Mouse (Mus musculus) 3T3-L1 (cell line): ENCODE measurements around the gene Sergef.

Experiments
- DNase-seq: peaks from one replicate; pipeline ENCODE4 v3.0.0-alpha.2; 2015; ENCODE audit warnings: low read depth, low spot score

The Sergef gene

GRCm38 (mm10) chr7:46575897-46576296, 63.7 kb downstream of the Sergef start:
- no peak for DNase-seq

- DNase-seq = no peak
Measured at GRCm38 (mm10) chr7:46572803-46573594, 66.6 kb downstream of the Sergef start.

- DNase-seq = peak; percentile 65
Measured at GRCm38 (mm10) chr7:46569509-46569908, 70.1 kb downstream of the Sergef start.

GRCm38 (mm10) chr7:46566318-46567007, 73.1 kb downstream of the Sergef start:
- DNase-seq = no peak

GRCm38 (mm10) chr7:46565374-46565773, 74.2 kb downstream of the Sergef start:
- no peak for DNase-seq

GRCm38 (mm10) chr7:46563801-46564200, 75.8 kb downstream of the Sergef start:
- no peak for DNase-seq

- DNase-seq = no peak
Measured at GRCm38 (mm10) chr7:46560061-46560460, 79.5 kb downstream of the Sergef start.

- DNase-seq = peak; percentile 43
Measured at GRCm38 (mm10) chr7:46559643-46560042, 80.0 kb downstream of the Sergef start.

GRCm38 (mm10) chr7:46559006-46559405, 80.6 kb downstream of the Sergef start:
- DNase-seq = no peak

- no peak for DNase-seq
Measured at GRCm38 (mm10) chr7:46557996-46558395, 81.6 kb downstream of the Sergef start.

GRCm38 (mm10) chr7:46557387-46557786, 82.2 kb downstream of the Sergef start:
- no peak for DNase-seq

- DNase-seq = no peak
Measured at GRCm38 (mm10) chr7:46556358-46557118, 83.1 kb downstream of the Sergef start.

- DNase-seq = peak; percentile 19
Measured at GRCm38 (mm10) chr7:46555731-46556130, 83.9 kb downstream of the Sergef start.

- DNase-seq = no peak
Measured at GRCm38 (mm10) chr7:46554855-46555254, 84.8 kb downstream of the Sergef start.

- DNase-seq = peak; percentile 66
Measured at GRCm38 (mm10) chr7:46554003-46554402, 85.6 kb downstream of the Sergef start.

- no peak for DNase-seq
Measured at GRCm38 (mm10) chr7:46551935-46552752, 87.5 kb downstream of the Sergef start.

GRCm38 (mm10) chr7:46551173-46551572, 88.4 kb downstream of the Sergef start:
- DNase-seq = no peak

- DNase-seq = no peak
Measured at GRCm38 (mm10) chr7:46548124-46548523, 91.5 kb downstream of the Sergef start.

GRCm38 (mm10) chr7:46547642-46548041, 92.0 kb downstream of the Sergef start:
- DNase-seq = no peak

- no peak for DNase-seq
Measured at GRCm38 (mm10) chr7:46546539-46546938, 93.1 kb downstream of the Sergef start.

GRCm38 (mm10) chr7:46544195-46544641, 95.4 kb downstream of the Sergef start:
- DNase-seq = no peak
